Mouse (Mus musculus): ENCODE measurements around the gene Tprn.

- TF ChIP-seq CTCF (IDR thresholded peaks at IDR 0.05; ENCODE audit: low read depth) (no peak), EP300 (IDR thresholded peaks at IDR 0.05; ENCODE audit: low read depth) (no peak)
Measured at GRCm38 (mm10) chr2:25289651-25290050, 27.2 kb downstream of the Tprn start, which contains the start of gene Lrrc26.

All from liver, embryonic 14.5 days (tissue).